Mouse (Mus musculus) heart, embryonic 15.5 days (tissue): ENCODE measurements around the gene Tfcp2l1. TPM values are rescaled to one million over a fixed set of nuclear protein-coding genes. Genes with fewer than 3 reads are reported as not detected.

Experiments
- ATAC-seq: fragments of 200-750 bp; cut with Nextera tagmentation; replicated peaks from 2 replicates; pipeline ENCODE4 v1.8.0; 2017; ENCODE audit warnings: low read depth, moderate TSS enrichment; ENCODE audit not compliant: insufficient number of reproducible peaks, insufficient read depth, low FRiP score
- H3K27ac ChIP-seq: fragments of 300-500 bp; sonication (generic); 2 replicates; pipeline ENCODE4 v1.5.1; 2015; ENCODE audit warnings: mild to moderate bottlenecking, inconsistent platforms
- H3K27me3 ChIP-seq: fragments of 300-500 bp; sonication (generic); 2 replicates; pipeline ENCODE4 v1.6.1; 2015; ENCODE audit warnings: inconsistent platforms
- H3K36me3 ChIP-seq: fragments of 300-500 bp; sonication (generic); 2 replicates; pipeline ENCODE4 v1.6.1; 2015; ENCODE audit warnings: mild to moderate bottlenecking, inconsistent platforms
- H3K4me1 ChIP-seq: fragments of 300-500 bp; sonication (generic); replicated peaks from 2 replicates; pipeline ENCODE4 v1.6.1; 2015; ENCODE audit warnings: inconsistent platforms
- H3K4me2 ChIP-seq: fragments of 300-500 bp; sonication (generic); 2 replicates; pipeline ENCODE4 v1.6.1; 2015; ENCODE audit warnings: inconsistent platforms, mild to moderate bottlenecking, moderate library complexity
- H3K4me3 ChIP-seq: fragments of 300-500 bp; sonication (generic); 2 replicates; pipeline ENCODE4 v1.5.1; 2015; ENCODE audit warnings: mild to moderate bottlenecking, inconsistent platforms
- H3K9ac ChIP-seq: fragments of 300-500 bp; sonication (generic); 2 replicates; pipeline ENCODE4 v1.6.1; 2015; ENCODE audit warnings: mild to moderate bottlenecking, inconsistent platforms
- H3K9me3 ChIP-seq: fragments of 300-500 bp; sonication (generic); replicated peaks from 2 replicates; pipeline ENCODE4 v1.6.1; 2016; ENCODE audit warnings: inconsistent platforms
- WGBS: fragments of 180-500 bp; shearing (Covaris S2); methylation state at CpG from one replicate; pipeline ENCODE4 v1.1.7; 2015; ENCODE audit warnings: mixed read lengths; 5-methylcytosine and 5-hydroxymethylcytosine counted together
- polyA plus RNA-seq: library from polyadenylated mRNA; unstranded; fragments of >200 nt; fragmentation: Nextera tagmentation; extraction: Ambion mirVana; gene quantifications from 2 replicates; pipeline ENCODE4 v1.2.1, GENCODE M21; 2015

Gene Tfcp2l1
- polyA plus RNA-seq, 1 experiment from 2014 or later, result 0.48 TPM

GRCm38 (mm10) chr1:118660880-118661465 is 33.2 kb downstream of the Tfcp2l1 start:
- Histone ChIP-seq H3K27ac (0 out of 2 replicates have a peak overlapping the region, but pooled peaks have one; percentile 27), H3K9me3 (no peaks in the 10 kb centered on the region), H3K9ac (no peak overlapping the region), H3K4me2 (no peak overlapping the region), H3K36me3 (no peaks in the 10 kb centered on the region), H3K4me1 (peaks cover 32% of the 10 kb centered on the region), H3K27me3 (no peaks in the 10 kb centered on the region), H3K4me3 (no peak overlapping the region)
- ATAC-seq, result peak; percentile 47; the same call in 1 of the 2 replicates
- WGBS, result 21% methylated on average over 3 of the region's 3 CpGs

DNA sequence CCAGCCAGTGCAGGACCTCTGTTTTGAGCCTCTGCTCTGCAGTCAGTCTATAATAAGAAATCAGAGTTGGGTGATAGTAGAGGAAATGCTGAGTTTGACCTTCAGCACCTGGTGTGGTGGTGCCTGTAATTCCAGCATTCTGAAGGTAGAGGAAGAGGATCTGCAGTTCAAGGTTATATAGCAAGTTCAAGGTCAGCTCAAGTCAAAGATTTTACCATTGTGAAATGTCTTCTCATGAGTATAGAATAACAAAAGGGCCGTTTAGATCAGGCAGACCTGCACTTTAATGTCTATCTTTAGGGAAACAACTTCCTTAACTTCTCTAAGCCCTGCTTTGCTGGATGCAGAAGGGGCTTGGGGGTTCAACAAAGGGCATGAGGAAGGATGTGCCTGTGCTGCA is 35.3 kb downstream of the Tfcp2l1 start:
- 41% methylated on average over 1 of the region's 1 CpGs for WGBS
- ATAC-seq, result no peak
- Histone ChIP-seq H3K36me3 (no peaks in the 10 kb centered on the region), H3K27me3 (no peaks in the 10 kb centered on the region), H3K9ac (no peak overlapping the region), H3K9me3 (no peaks in the 10 kb centered on the region), H3K4me3 (no peak overlapping the region), H3K4me2 (no peak overlapping the region), H3K27ac (no peak overlapping the region), H3K4me1 (peaks cover 32% of the 10 kb centered on the region)

DNA sequence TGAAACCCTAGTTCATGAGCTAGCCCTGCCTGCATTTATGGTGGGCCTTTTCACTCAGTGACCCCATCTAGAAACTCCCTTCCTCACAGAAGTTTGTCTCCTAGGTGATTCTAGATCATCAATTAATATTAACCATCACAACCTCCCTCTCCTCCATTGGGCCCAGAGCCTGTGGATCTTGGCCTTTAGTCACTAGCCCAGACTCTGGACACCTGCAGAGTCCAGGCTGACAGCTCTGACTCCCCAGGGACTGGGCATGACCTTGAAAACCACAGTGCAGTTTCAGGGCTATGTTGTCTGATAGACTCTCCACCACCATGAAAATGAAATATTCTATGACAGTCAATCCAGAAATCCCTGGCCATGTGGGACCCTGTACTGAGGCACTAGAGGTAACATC is 39.8 kb downstream of the Tfcp2l1 start:
- no peak overlapping the region for H3K27ac ChIP-seq
- no peaks in the 10 kb centered on the region for H3K36me3 ChIP-seq
- no peaks in the 10 kb centered on the region for H3K27me3 ChIP-seq
- no peaks in the 10 kb centered on the region for H3K9me3 ChIP-seq
- H3K9ac ChIP-seq, result no peak overlapping the region
- H3K4me2 ChIP-seq, result no peak overlapping the region
- H3K4me1 ChIP-seq, result 0 out of 2 replicates have a peak, but pooled peaks cover 6% of the 10 kb centered on the region
- no peak overlapping the region for H3K4me3 ChIP-seq
- no peak for ATAC-seq

DNA sequence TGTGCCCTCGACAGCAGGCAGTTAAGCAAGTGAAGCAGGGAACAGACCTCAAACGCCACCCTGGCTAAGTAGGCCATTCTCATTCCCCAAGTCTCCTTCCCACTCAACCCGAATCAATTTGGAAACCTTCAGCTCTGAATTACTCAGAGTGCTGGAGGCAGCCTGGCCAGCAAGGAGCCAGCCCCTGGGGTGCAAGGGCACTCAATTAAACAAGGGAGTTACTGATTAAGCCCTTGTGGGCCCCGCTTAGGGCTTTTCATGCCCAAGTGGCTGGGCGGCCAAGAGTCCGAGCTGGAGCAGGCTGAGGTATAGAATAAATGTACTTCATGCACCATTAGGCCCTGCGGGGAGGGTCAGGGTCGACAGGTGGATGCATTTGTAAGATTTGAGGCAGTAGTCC is 44.5 kb downstream of the Tfcp2l1 start:
- no peak overlapping the region for H3K9ac ChIP-seq
- H3K9me3 ChIP-seq, result no peaks in the 10 kb centered on the region
- no peaks in the 10 kb centered on the region for H3K36me3 ChIP-seq
- no peaks in the 10 kb centered on the region for H3K27me3 ChIP-seq
- H3K4me1 ChIP-seq, result no peaks in the 10 kb centered on the region
- H3K4me3 ChIP-seq, result no peak overlapping the region
- ATAC-seq, result no peak
- H3K4me2 ChIP-seq, result no peak overlapping the region
- H3K27ac ChIP-seq, result no peak overlapping the region
- 75% methylated on average over 8 of the region's 8 CpGs for WGBS

DNA sequence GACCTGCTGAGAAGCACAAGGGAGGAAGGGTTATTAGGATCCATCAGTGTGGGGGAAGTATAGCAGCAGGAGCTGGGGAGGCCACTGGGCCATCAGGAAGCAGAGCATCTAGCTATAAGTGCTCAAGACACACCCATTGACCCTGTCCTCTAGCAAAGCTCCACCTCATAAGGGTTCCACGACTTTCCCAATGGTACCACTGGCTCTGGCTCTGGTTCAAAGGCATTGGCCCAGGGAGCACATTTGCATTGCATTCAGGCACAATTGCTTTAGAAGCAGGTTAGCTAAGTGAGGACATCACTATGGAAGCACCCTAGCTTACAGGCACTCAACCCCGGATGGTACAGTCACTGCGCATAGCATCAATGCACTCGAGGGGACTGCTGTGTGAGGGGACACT is 46.4 kb downstream of the Tfcp2l1 start:
- Histone ChIP-seq H3K4me2 (no peak overlapping the region), H3K27me3 (no peaks in the 10 kb centered on the region), H3K4me3 (no peak overlapping the region), H3K27ac (no peak overlapping the region), H3K9ac (no peak overlapping the region), H3K9me3 (no peaks in the 10 kb centered on the region), H3K4me1 (no peaks in the 10 kb centered on the region), H3K36me3 (no peaks in the 10 kb centered on the region)
- 79% methylated on average over 4 of the region's 4 CpGs for WGBS
- no peak for ATAC-seq

DNA sequence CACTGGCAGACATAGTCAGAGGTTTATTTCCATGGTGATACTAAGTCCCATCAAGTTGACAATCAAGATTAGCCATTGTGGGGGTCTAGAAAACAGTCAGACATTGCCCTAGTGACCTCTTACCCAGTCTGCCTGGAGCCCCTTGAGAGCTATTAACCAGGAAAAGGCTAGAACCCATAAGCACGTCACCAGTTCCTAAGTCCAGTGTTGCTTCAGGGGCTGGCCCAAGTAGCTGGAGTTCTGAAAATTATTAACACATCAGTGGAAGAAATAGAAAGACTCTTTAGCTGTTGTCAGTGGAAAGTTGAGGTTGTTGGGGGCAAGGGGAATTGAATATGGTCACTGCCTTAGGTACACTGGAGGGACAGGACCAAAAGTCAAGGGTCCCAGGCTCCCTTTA is 54.2 kb downstream of the Tfcp2l1 start:
- H3K27ac ChIP-seq, result no peak overlapping the region
- H3K4me2 ChIP-seq, result no peak overlapping the region
- ATAC-seq, result no peak
- no peak overlapping the region for H3K4me3 ChIP-seq
- no peaks in the 10 kb centered on the region for H3K36me3 ChIP-seq
- no peaks in the 10 kb centered on the region for H3K27me3 ChIP-seq
- H3K9me3 ChIP-seq, result no peaks in the 10 kb centered on the region
- H3K4me1 ChIP-seq, result no peaks in the 10 kb centered on the region
- H3K9ac ChIP-seq, result no peak overlapping the region
- WGBS, result 88% methylated on average over 1 of the region's 1 CpGs

GRCm38 (mm10) chr1:118683686-118684085 is 55.9 kb downstream of the Tfcp2l1 start:
- Histone ChIP-seq H3K4me1 (no peaks in the 10 kb centered on the region), H3K36me3 (no peaks in the 10 kb centered on the region), H3K27ac (no peak overlapping the region), H3K4me2 (no peak overlapping the region), H3K9ac (no peak overlapping the region), H3K9me3 (no peaks in the 10 kb centered on the region), H3K27me3 (no peaks in the 10 kb centered on the region), H3K4me3 (no peak overlapping the region)
- WGBS, result 71% methylated on average over 4 of the region's 4 CpGs
- no peak for ATAC-seq

DNA sequence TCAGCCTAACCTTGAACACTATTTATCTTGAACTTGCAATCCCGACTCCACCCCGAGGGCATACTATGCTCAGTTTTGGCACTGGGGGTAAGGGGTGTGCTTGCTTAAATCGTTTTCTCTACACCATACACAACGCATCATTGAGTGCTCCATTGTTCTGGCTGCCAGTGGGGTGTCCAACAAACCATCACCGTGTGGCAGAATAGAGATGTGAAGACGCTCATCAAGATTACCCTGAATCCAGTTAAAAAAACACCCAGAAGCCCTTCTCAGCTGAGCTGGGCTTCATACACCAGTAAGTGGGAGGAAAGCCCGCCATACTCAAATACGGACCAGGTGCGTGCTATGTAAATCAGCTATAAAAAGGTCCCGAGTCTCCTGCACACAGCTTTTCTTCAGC is 60.0 kb downstream of the Tfcp2l1 start:
- Histone ChIP-seq H3K4me2 (no peak overlapping the region), H3K9me3 (no peaks in the 10 kb centered on the region), H3K4me1 (no peaks in the 10 kb centered on the region; the same call in 1 of the 2 replicates), H3K36me3 (no peaks in the 10 kb centered on the region), H3K4me3 (no peak overlapping the region), H3K27ac (no peak overlapping the region), H3K9ac (no peak overlapping the region), H3K27me3 (no peaks in the 10 kb centered on the region)
- ATAC-seq, result no peak
- WGBS, result 83% methylated on average over 10 of the region's 10 CpGs

DNA sequence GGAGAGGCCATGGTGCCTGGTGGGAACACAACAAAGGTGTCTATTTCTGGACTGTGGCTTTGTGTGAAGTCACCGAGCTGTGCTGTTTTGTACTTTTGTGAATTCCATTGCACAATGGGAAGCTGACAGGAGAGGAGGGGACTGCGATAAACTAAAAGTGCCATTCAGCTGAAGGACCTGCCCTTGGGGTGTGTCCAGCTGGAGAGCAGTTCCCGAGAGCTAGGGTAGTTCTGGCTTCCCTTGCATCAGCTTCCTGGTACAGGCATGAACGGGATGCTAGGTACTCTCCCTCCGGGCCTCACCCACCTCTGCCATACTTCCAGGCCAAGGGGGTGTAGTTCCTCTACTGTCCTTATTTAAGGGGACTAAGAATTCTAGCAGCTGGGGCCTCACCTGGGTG is 62.1 kb downstream of the Tfcp2l1 start:
- peak overlapping the region; percentile 7; the same call in 1 of the 2 replicates for H3K27ac ChIP-seq
- no peak overlapping the region for H3K4me3 ChIP-seq
- H3K4me1 ChIP-seq, result no peaks in the 10 kb centered on the region; the same call in 1 of the 2 replicates
- peak; percentile 42; the same call in 1 of the 2 replicates for ATAC-seq
- WGBS, result 37% methylated on average over 5 of the region's 5 CpGs
- H3K27me3 ChIP-seq, result no peaks in the 10 kb centered on the region
- no peak overlapping the region for H3K9ac ChIP-seq
- no peaks in the 10 kb centered on the region for H3K9me3 ChIP-seq
- no peaks in the 10 kb centered on the region for H3K36me3 ChIP-seq
- H3K4me2 ChIP-seq, result no peak overlapping the region

DNA sequence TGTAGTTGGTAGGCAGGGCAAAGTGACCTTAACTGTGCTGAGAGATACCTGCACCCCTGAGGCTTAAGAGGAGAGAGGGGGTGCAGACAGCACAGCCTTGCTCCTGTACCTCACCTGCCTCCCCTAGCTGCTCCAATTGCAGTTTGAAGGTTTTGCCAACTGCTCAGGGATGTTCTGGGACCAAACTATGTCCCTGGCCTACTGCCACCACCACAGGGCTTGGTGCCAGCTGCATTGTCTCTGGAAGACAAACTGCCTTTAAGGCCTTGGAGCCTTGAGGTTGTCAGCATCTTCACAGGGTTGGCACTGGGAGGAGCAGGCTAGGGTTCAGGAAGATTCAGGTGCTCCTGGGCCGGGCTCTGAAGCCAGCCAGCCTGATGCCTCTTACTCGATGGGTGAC is 66.7 kb downstream of the Tfcp2l1 start:
- no peak overlapping the region for H3K9ac ChIP-seq
- H3K27ac ChIP-seq, result no peak overlapping the region
- 70% methylated on average over 2 of the region's 2 CpGs for WGBS
- H3K9me3 ChIP-seq, result no peaks in the 10 kb centered on the region
- no peaks in the 10 kb centered on the region for H3K36me3 ChIP-seq
- no peaks in the 10 kb centered on the region; the same call in 1 of the 2 replicates for H3K4me1 ChIP-seq
- no peaks in the 10 kb centered on the region for H3K27me3 ChIP-seq
- no peak overlapping the region for H3K4me2 ChIP-seq
- H3K4me3 ChIP-seq, result no peak overlapping the region
- no peak for ATAC-seq

DNA sequence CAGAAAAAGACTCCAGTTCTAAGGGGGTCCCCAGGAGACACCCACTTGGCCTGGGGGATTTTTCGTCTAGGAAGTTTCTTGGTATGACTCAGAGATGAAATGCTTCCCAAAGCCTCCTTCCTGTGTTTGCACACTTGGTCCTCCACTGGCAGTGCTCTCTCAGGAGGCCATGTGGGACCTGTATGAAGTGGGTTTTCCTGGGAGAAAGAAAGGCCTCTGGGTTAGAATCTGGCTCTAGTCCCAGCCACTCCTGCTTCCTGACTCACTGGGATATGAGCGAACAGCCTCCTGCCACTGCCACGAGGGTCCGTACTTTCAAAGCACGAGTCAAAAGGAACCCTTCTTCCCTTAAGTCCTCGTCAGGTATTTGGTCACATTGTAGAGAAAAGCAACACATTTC is 70.2 kb downstream of the Tfcp2l1 start:
- Histone ChIP-seq H3K27me3 (no peaks in the 10 kb centered on the region), H3K9ac (no peak overlapping the region), H3K4me3 (no peak overlapping the region), H3K9me3 (no peaks in the 10 kb centered on the region), H3K27ac (no peak overlapping the region), H3K4me2 (no peak overlapping the region), H3K36me3 (no peaks in the 10 kb centered on the region), H3K4me1 (no peaks in the 10 kb centered on the region)
- 70% methylated on average over 6 of the region's 6 CpGs for WGBS
- no peak for ATAC-seq

DNA sequence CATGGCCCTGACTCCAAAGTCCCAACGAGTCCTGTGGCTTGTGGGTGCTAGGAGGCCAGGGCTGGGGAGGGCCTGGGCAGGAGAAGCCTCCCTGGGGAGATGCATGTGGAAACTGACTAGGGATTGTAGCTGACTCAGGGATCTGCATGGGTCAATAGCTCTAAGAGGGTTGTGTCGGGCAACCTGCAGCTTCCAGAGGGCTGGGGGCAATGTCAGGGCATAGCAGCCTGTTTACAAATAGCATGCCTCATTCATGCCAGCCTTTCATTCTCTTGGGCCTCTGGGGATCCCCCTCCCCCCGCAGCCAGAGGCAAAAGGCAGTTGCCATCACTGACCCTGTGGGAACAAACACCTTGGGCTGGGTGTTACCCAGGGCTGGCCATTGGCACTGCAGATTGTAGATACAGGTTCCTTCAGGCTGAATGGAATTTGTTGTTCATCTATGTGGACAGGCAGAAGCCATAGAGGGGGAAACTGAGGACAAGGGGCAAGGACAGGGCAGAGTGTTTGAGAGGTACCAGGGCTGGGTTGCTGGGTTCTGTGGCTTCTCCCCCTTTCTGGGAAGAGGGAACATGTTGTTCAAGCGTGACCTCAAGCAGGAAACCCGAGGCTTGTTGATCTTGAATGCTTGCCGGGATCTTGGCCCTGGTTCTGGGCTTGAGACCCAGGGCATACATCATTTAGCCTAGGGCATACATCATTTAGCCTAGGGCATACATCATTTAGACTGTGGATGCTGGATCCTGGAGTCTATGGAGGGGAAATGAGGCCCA is 71.6 kb downstream of the Tfcp2l1 start:
- H3K4me1 ChIP-seq, result no peaks in the 10 kb centered on the region
- no peak overlapping the region for H3K27ac ChIP-seq
- no peaks in the 10 kb centered on the region for H3K9me3 ChIP-seq
- WGBS, result 64% methylated on average over 6 of the region's 6 CpGs
- no peaks in the 10 kb centered on the region for H3K36me3 ChIP-seq
- H3K4me3 ChIP-seq, result no peak overlapping the region
- no peak for ATAC-seq
- H3K27me3 ChIP-seq, result no peaks in the 10 kb centered on the region
- H3K9ac ChIP-seq, result no peak overlapping the region
- no peak overlapping the region for H3K4me2 ChIP-seq
